In genomic region chr17:46033607-46034006, GRCm38 (mm10) we compare ENCODE assay signal across 10 mouse cellular contexts. TPM values are rescaled to one million over a fixed set of nuclear protein-coding genes. Genes with fewer than 3 reads are reported as not detected.
DNase-seq lines count a peak whose midpoint lies in the region; ATAC-seq lines count a peak whose summit lies in the region.
"Had no signal": no experiment of that assay in that cellular context is flagged by ENCODE, and none has a peak within 500 bp of the region (broad histone marks: within the 10 kb centered on the region; RNA-seq: fewer than 3 reads in every experiment).

No protein-coding gene starts in this region.

- 17% methylated on average over 2 of the region's 2 CpGs for WGBS in hindbrain, embryonic 13.5 days
- 22% methylated on average over 2 of the region's 2 CpGs for WGBS in hindbrain, embryonic 14.5 days

- peaks cover 32% of the 10 kb centered on the region for H3K4me1 ChIP-seq in hindbrain, embryonic 13.5 days (replicated peaks)
- peaks cover 24% of the 10 kb centered on the region for H3K4me1 ChIP-seq in hindbrain, embryonic 14.5 days (replicated peaks; ENCODE audit: control insufficient read depth, insufficient read depth, low read length)

- H3K36me3 ChIP-seq in hindbrain, embryonic 13.5 days: no peaks in the 10 kb centered on the region
- H3K36me3 ChIP-seq in hindbrain, embryonic 14.5 days (replicated peaks; ENCODE audit: control insufficient read depth, insufficient read depth): no peaks in the 10 kb centered on the region

- no peak for ATAC-seq in hindbrain, embryonic 13.5 days (ENCODE audit: low FRiP score)
- ATAC-seq in hindbrain, embryonic 14.5 days (ENCODE audit: low FRiP score): no peak

- no peaks in the 10 kb centered on the region for H3K9me3 ChIP-seq in hindbrain, embryonic 13.5 days
- H3K9me3 ChIP-seq in hindbrain, embryonic 14.5 days (ENCODE audit: control insufficient read depth, low read length): no peaks in the 10 kb centered on the region

- H3K4me2 ChIP-seq in hindbrain, embryonic 13.5 days: no peak overlapping the region
- no peak overlapping the region for H3K4me2 ChIP-seq in hindbrain, embryonic 14.5 days (replicated peaks)

- H3K4me3 ChIP-seq in hindbrain, embryonic 13.5 days: no peak overlapping the region
- H3K4me3 ChIP-seq in hindbrain, embryonic 14.5 days (replicated peaks; ENCODE audit: low read length): no peak overlapping the region

- DNase-seq in cerebellum, adult 11-12 months: peak; percentile 41
- DNase-seq in cerebellum, postnatal 10 days: no peak
- DNase-seq in hindbrain, embryonic 14.5 days (ENCODE audit: low spot score): no peak
- DNase-seq in thymus, postnatal 4 days: peak; percentile 23
- DNase-seq in thymus, postnatal 0 days (ENCODE audit: low spot score): no peak
- no peak for DNase-seq in frontal cortex, postnatal 14 days (ENCODE audit: low spot score in 2 of 2)
- no peak for DNase-seq in adrenal gland, adult 2 months
- DNase-seq: adrenal gland, postnatal 25 days; lung, adult 18-20 months had no signal

- peaks cover 7% of the 10 kb centered on the region; the same call in 1 of the 2 replicates for H3K27me3 ChIP-seq in hindbrain, embryonic 13.5 days
- H3K27me3 ChIP-seq in hindbrain, embryonic 14.5 days (ENCODE audit: control insufficient read depth, insufficient read depth, low read length): no peaks in the 10 kb centered on the region

- H3K9ac ChIP-seq in hindbrain, embryonic 13.5 days: peak overlapping the region; percentile 46
- H3K9ac ChIP-seq in hindbrain, embryonic 14.5 days: no peak overlapping the region

- H3K27ac ChIP-seq in hindbrain, embryonic 13.5 days: no peak overlapping the region
- no peak overlapping the region for H3K27ac ChIP-seq in hindbrain, embryonic 14.5 days

RNA-seq across cellular contexts. Expression of gene Vegfa, which starts 1.4 kb away (rescaled TPM):
- polyA plus RNA-seq in hindbrain, embryonic 13.5 days (2015; fragmentation: Nextera tagmentation; extraction: Ambion mirVana): 2.8 and 4.1 TPM in 2 replicates
- polyA plus RNA-seq in hindbrain, embryonic 14.5 days (2014; fragmentation: Nextera tagmentation; extraction: Ambion mirVana): 4.1 and 6.5 TPM in 2 replicates
- polyA plus RNA-seq in thymus, postnatal 0 days (2015; fragmentation: Nextera tagmentation; extraction: Ambion mirVana): 1.1 and 1.3 TPM in 2 replicates
- total RNA-seq in adrenal gland, adult 2 months (2021): 100 to 1,000 TPM; 395 to 486 TPM
- polyA plus RNA-seq in adrenal gland, adult 2 months (2012; rRNA removed): 751 and 799 TPM in 2 replicates

Comparison
In these comparisons a context has a peak if more than half of its experiments do, and no peak if none do; other contexts are left out.
1. DNase-seq: peak in cerebellum, adult 11-12 months (single experiment) and thymus, postnatal 4 days (single experiment); none in cerebellum, postnatal 10 days (0 of 2), hindbrain, embryonic 14.5 days (single experiment), thymus, postnatal 0 days (single experiment), frontal cortex, postnatal 14 days (0 of 2) and adrenal gland, adult 2 months (single experiment).
2. RNA of gene Vegfa, which starts 1.4 kb away (polyA plus RNA-seq): 751 to 799 TPM in adrenal gland, adult 2 months; 4.1 to 6.5 TPM in hindbrain, embryonic 14.5 days, 2.8 to 4.1 TPM in hindbrain, embryonic 13.5 days and 1.1 to 1.3 TPM in thymus, postnatal 0 days; every median in the first group is over 10 times any median in the second.